Mouse (Mus musculus) liver, embryonic 14.5 days (tissue): ENCODE measurements at regions not wholly inside any gene's neighbourhood (a gene's known extent, or its start where the extent isn't known, plus 50 kb on each side); places are given as distances from the start of the nearest gene placed in this dataset.

Experiments used
- ATAC-seq: fragments of 200-750 bp; cut with Nextera tagmentation; 2 replicates; pipeline ENCODE4 v1.8.0; 2017; ENCODE audit warnings: moderate number of reproducible peaks, mild to moderate bottlenecking, moderate library complexity; ENCODE audit not compliant: insufficient read depth
- DNase-seq, 3 experiments: peaks; one replicate each; pipeline ENCODE4 v3.0.0-alpha.2; 2012 to 2013; ENCODE audit warnings: low read depth in 3 of 3, low spot score in 3 of 3
- H3K27ac ChIP-seq: fragments of 300-500 bp; sonication (generic); 2 replicates; pipeline ENCODE4 v1.5.1; 2014; ENCODE audit warnings: moderate library complexity, mild to moderate bottlenecking, control low read depth, inconsistent platforms
- H3K27me3 ChIP-seq: fragments of 300-500 bp; sonication (generic); 2 replicates; pipeline ENCODE4 v1.6.1; 2014; ENCODE audit warnings: mild to moderate bottlenecking, low read length, moderate library complexity; ENCODE audit not compliant: control insufficient read depth, insufficient read depth
- H3K36me3 ChIP-seq: fragments of 300-500 bp; sonication (generic); replicated peaks from 2 replicates; pipeline ENCODE4 v1.6.1; 2014; ENCODE audit warnings: low read depth; ENCODE audit not compliant: control insufficient read depth, insufficient read depth
- H3K4me1 ChIP-seq, 2 experiments: fragments of 200-500 bp in 1 of 2; fragments of 300-500 bp in 1 of 2; sonication (generic) in 1 of 2; replicated peaks; 2 replicates each; pipeline ENCODE4 v1.6.1; 2012 to 2014; ENCODE audit warnings: antibody characterized with exemption in 1 of 2, inconsistent platforms in 1 of 2, low read length in 1 of 2; ENCODE audit not compliant: control insufficient read depth in 2 of 2, insufficient read depth in 2 of 2
- H3K4me2 ChIP-seq: fragments of 300-500 bp; sonication (generic); 2 replicates; pipeline ENCODE4 v1.6.1; 2014; ENCODE audit warnings: low read depth, mild to moderate bottlenecking, control low read depth, moderate library complexity
- H3K4me3 ChIP-seq, 2 experiments: fragments of 200-500 bp in 1 of 2; fragments of 300-500 bp in 1 of 2; sonication (generic) in 1 of 2; 2 replicates each; pipeline ENCODE4 v1.5.1; 2012 to 2014; ENCODE audit warnings: low read depth in 2 of 2, low read length in 2 of 2, mild to moderate bottlenecking in 2 of 2, control low read depth in 1 of 2, inconsistent platforms in 1 of 2, moderate library complexity in 1 of 2; ENCODE audit not compliant: insufficient read depth in 1 of 2
- H3K9ac ChIP-seq: fragments of 300-500 bp; sonication (generic); replicated peaks from 2 replicates; pipeline ENCODE4 v1.6.1; 2014; ENCODE audit warnings: mild to moderate bottlenecking, control low read depth, moderate library complexity
- H3K9me3 ChIP-seq: fragments of 300-500 bp; sonication (generic); 2 replicates; pipeline ENCODE4 v1.6.1; 2016; ENCODE audit warnings: low read length, mixed read lengths; ENCODE audit not compliant: control insufficient read depth
- CTCF ChIP-seq: IDR thresholded peaks from 2 replicates; pipeline ENCODE4 v1.5.1; 2016; ENCODE audit warnings: antibody characterized with exemption, low read depth, control low read depth
- EP300 ChIP-seq: IDR thresholded peaks from 2 replicates; pipeline ENCODE4 v1.6.1; 2016; ENCODE audit warnings: antibody characterized with exemption, low read depth
- WGBS: fragments of 180-500 bp; shearing (Covaris S2); extraction: QIAGEN DNeasy Blood & Tissue Kit; methylation state at CpG from one replicate; pipeline ENCODE4 v1.1.7; 2014; ENCODE audit not compliant: insufficient replicate concordance; 5-methylcytosine and 5-hydroxymethylcytosine counted together

GRCm38 (mm10) chr3:139947247-139947646 lies 741.8 kb downstream of the Stpg2 start:
- Histone ChIP-seq H3K9ac (no peak overlapping the region), H3K27ac (no peak overlapping the region), H3K9me3 (no peaks in the 10 kb centered on the region), H3K36me3 (no peaks in the 10 kb centered on the region), H3K4me1 (no peaks in the 10 kb centered on the region), H3K4me3 (no peak overlapping the region), H3K4me2 (no peak overlapping the region), H3K27me3 (no peaks in the 10 kb centered on the region)
- WGBS = 45% methylated on average over 4 of the region's 4 CpGs
- ATAC-seq (no peak), DNase-seq (no peak)
- TF ChIP-seq CTCF (no peak), EP300 (no peak)

- Histone ChIP-seq H3K27me3 (no peaks in the 10 kb centered on the region), H3K9ac (no peak overlapping the region), H3K36me3 (no peaks in the 10 kb centered on the region), H3K27ac (no peak overlapping the region), H3K9me3 (no peaks in the 10 kb centered on the region), H3K4me2 (no peak overlapping the region), H3K4me3 (no peak overlapping the region), H3K4me1 (no peaks in the 10 kb centered on the region)
- 44% methylated on average over 4 of the region's 4 CpGs for WGBS
- ATAC-seq = no peak
- TF ChIP-seq CTCF = no peak
- no peak for TF ChIP-seq EP300
- no peak for DNase-seq
Measured at GRCm38 (mm10) chr3:139949096-139949495, 743.6 kb downstream of the Stpg2 start.

- Histone ChIP-seq H3K4me3 (no peak overlapping the region), H3K27me3 (no peaks in the 10 kb centered on the region), H3K36me3 (no peaks in the 10 kb centered on the region), H3K27ac (no peak overlapping the region), H3K9me3 (no peaks in the 10 kb centered on the region), H3K9ac (no peak overlapping the region), H3K4me2 (no peak overlapping the region), H3K4me1 (no peaks in the 10 kb centered on the region)
- DNase-seq (no peak), ATAC-seq (no peak)
- no peak for TF ChIP-seq CTCF
- no peak for TF ChIP-seq EP300
- 64% methylated on average over 8 of the region's 8 CpGs for WGBS
Measured at GRCm38 (mm10) chr3:139950016-139950705, 744.7 kb downstream of the Stpg2 start.

GRCm38 (mm10) chr3:139951516-139951915 lies 746.0 kb downstream of the Stpg2 start:
- Histone ChIP-seq H3K4me2 (no peak overlapping the region), H3K27ac (no peak overlapping the region), H3K36me3 (no peaks in the 10 kb centered on the region), H3K9ac (no peak overlapping the region), H3K9me3 (no peaks in the 10 kb centered on the region), H3K4me3 (no peak overlapping the region), H3K27me3 (no peaks in the 10 kb centered on the region), H3K4me1 (no peaks in the 10 kb centered on the region)
- no peak for TF ChIP-seq CTCF
- no peak for TF ChIP-seq EP300
- DNase-seq (no peak), ATAC-seq (no peak)
- WGBS = 71% methylated on average over 8 of the region's 8 CpGs

GRCm38 (mm10) chr3:139978172-139978571 lies 772.7 kb downstream of the Stpg2 start:
- H3K4me2 ChIP-seq = no peak overlapping the region
- H3K4me1 ChIP-seq = no peaks in the 10 kb centered on the region
- H3K27me3 ChIP-seq = no peaks in the 10 kb centered on the region
- H3K4me3 ChIP-seq = no peak overlapping the region
- H3K36me3 ChIP-seq = no peaks in the 10 kb centered on the region
- H3K27ac ChIP-seq = no peak overlapping the region
- no peaks in the 10 kb centered on the region for H3K9me3 ChIP-seq
- WGBS = 55% methylated on average over 1 of the region's 1 CpGs
- ATAC-seq (no peak), DNase-seq (no peak)
- no peak overlapping the region for H3K9ac ChIP-seq
- no peak for TF ChIP-seq CTCF
- no peak for TF ChIP-seq EP300
